Mouse (Mus musculus) mouse embryonic stem cell (cell line): Measurements from ENCODE around the gene Lst1.

Experiments used
- in situ Hi-C, 2 experiments: fragments of 300-500 bp; cut with MboI; formaldehyde crosslinking; loops; 1 replicate in 1 of 2; 3 replicates in 1 of 2; pipeline ENCODE4 v1.14.3; 2019 to 2020; ENCODE audit warnings: low sequenced_read_pairs in 2 of 2, low pct_unique_long_range_greater_than_20kb in 1 of 2, mixed read lengths in 1 of 2; ENCODE audit not compliant: unreplicated experiment in 1 of 2

Gene Lst1

DNA sequence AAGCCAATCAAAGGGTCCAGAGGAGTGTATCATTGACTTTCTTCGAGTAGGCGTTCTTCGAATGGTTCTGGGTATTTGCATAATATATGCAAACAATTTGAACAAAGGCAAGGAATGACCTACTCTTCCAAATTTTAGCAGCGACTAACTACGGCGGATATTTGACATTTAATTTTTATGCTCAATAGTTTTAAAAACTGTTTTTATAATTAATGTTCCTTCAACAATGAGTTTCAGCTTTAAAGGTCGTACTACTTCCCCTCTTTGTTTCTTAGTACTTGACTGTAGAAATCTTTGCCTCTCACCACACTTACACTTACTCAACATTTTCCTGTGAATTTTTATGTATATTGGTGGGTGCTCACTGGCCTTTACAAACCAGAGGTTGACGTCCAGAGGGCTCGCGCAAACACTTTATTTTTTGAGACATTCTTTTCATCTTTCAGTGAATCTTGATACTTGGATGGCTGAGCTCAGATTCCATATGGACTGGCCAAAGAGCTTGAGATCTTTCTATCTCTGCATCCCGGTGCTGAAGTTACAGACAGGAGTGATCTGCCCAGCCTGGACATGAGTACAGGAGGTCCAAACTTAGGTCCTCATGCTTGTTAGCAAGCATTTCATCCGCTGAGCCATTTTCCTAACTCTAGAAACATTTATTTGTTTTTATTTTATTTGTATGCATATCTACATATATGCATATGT lies 22.6 kb downstream of the Lst1 start:
- in situ Hi-C loops, result loop anchor here in 1 of 2 experiments (5.0 kb wide), 1 partner anchor 67 kb away; the partner anchor contains the start of gene Atp6v1g2

DNA sequence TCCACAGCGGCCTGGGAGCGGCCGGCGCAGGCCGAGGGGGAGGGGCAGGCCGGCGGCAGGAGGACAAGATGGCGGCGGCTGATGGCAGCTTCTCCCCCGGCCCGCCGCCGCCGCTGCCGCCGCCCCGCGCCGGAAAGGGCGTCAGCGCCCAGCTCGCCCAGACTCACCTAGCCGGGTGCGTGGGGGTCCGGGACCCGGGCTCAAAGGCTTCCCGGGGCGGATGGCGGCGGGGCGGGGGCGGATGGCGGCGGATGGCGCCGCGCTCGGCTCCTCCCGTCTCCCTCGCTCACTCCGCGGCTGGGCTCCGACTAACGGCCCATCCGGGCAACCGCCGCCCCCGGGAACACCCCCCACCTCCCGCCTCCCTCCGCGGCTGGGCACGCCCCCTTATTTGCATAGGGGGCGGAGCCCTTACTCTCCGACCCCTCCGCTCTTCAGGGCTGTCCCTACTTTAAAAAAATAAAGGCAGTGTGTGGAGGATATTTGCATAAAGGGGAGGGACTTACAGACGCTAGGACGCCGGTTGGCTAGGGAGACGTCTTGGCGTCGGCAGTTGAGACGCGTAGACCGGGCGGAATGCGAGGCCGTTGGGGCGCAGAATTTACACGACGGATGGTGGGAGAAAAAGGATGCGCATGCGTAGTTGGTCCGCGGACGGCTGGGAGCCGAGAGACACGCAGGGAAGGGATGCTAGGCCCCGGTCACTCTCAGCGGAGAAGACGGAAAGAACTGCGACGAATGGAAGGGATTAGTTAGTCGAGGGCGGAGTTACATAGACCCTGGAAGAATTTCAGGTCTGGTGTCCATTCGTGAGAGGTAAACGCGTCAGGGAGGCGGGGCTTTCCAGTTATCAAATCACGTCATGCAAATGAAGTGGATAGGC lies 23.4 kb downstream of the Lst1 start, which contains the start of gene Prrc2a:
Gene Prrc2a (minus strand): TSS at position 330 of the 883 bp plus-strand sequence.
- in situ Hi-C loops, result loop anchor here in 1 of 2 experiments (5.0 kb wide), 1 partner anchor 67 kb away; the partner anchor contains the start of gene Atp6v1g2

DNA sequence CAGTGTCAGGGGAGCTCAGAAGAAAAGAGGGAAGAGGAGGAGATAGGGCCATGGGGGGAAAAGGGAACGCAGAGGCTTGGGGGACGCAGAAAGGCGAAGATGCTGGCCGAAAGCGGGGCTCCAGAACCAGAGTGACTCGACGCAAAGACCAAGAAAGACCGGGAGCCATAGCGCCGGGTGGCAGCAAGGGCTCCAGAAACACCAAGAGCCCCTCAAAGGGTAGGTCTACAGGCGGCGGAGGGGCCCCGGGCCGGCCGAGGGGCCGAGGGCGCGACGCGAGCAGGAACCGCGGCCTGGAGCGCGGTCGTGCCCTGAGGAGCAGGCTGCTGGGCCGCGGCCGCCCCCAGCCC lies 24.0 kb downstream of the Lst1 start:
- in situ Hi-C loops, result no loop called here

DNA sequence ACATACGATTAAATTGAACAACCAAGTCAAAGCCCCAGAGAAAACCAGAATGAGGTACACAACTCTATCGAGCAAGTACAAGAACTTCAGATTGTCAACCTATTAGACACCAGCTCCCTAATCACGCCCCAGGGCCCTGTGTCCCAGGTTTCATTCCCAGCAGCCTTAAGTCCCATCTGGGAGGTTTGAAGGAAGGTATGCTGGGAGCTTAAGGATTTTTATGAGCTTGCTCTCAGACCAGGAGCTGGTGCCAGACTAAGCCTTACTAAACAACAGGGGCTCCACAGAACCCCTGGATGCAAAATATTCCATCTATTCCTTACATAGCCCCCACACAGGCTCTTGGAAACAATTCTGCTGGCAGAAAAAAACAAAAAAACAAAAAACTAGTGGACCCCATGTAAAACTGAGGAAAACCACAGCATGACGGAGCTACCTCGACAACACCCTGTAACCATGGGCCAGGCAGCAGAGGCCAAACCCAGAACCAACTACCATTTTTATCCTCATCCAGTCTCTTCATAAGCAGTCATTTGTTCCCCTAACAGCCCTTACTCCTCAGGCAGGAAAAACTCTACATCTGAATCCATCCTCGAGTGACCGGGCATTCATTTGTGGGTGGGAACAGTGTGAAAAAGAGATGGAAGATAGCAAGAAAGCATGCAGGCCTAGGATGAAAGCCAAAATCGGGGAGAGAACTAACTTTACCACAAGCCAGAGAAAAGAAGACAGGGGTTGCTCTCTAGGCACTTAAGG lies 24.7 kb downstream of the Lst1 start:
- in situ Hi-C loops, result no loop called here

- in situ Hi-C loops, result no loop called here
Measured at GRCm38 (mm10) chr17:35162730-35163129, 25.5 kb downstream of the Lst1 start.

- in situ Hi-C loops, result no loop called here
Measured at GRCm38 (mm10) chr17:35162121-35162520, 26.1 kb downstream of the Lst1 start.

DNA sequence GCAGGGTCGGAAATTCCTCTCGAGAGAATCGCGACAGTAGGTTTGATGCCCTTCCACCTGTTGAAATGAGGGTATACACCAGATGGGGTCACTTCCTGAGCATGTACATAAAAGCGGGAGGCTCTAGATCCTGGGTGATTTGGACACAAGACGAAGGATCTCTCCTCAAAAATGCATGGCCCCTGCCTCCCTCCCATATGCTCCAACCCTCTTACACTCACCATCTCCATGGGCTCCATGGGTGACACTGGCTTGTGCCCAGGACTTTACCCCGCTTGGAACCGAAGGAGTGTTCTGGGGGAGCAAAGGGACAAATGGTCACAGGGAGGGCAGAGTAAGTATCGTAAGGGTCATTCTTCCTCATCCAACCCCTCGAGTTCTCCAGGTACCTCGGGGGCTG lies 26.8 kb downstream of the Lst1 start:
- in situ Hi-C loops, result no loop called here

DNA sequence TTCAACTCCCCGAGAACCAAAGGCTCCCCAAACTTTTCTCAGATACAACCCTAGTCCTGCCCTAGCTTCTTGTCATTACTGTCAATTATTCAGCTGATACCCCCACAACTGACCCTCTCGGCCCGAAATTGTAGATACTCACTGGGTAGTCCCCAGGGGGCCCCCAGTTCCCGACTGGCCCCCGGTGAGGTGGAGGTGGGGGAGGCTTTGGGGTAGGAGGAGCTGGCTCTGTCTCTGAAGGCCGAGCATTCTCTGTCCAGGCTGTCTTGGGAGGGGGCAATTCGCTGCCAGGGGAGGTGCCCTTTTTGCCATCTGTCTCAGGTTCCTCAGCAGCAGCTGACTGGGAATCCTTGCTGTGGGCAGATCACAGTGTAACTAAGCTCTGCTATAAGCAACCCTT lies 28.6 kb downstream of the Lst1 start:
- in situ Hi-C loops, result no loop called here

- in situ Hi-C loops, result no loop called here
Measured at GRCm38 (mm10) chr17:35158850-35159593, 29.2 kb downstream of the Lst1 start.

DNA sequence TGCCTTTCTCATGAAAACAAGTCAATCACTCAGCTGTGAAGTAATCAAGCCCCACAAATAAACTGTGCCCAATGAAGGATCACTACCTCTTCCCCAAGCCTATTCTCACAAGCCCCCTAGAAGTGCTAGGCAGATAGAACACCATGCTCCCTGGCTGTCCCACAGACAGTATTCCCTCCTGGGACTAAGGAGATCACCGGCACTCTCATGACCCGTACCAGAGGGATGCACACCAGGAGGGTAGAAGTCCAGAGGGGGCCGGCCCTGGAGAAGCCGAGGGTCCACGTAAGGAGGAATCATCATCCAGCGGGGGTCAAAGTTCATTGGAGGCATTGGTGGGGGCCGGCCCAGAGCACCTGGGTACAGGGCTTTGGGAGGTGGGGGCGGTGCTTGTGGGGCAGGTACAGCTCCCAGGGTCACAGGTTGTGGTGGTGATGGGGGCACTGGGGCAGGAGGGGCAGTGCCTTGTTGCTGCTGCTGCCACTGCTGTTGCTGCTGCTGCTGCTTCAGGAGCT lies 30.5 kb downstream of the Lst1 start:
- in situ Hi-C loops, result no loop called here

GRCm38 (mm10) chr17:35157254-35157653 lies 31.0 kb downstream of the Lst1 start:
- in situ Hi-C loops, result no loop called here

- in situ Hi-C loops, result no loop called here
Measured at GRCm38 (mm10) chr17:35156461-35157200, 31.6 kb downstream of the Lst1 start.

GRCm38 (mm10) chr17:35155451-35155850 lies 32.8 kb downstream of the Lst1 start:
- in situ Hi-C loops, result no loop called here

GRCm38 (mm10) chr17:35154616-35155015 lies 33.6 kb downstream of the Lst1 start:
- in situ Hi-C loops, result no loop called here

GRCm38 (mm10) chr17:35153931-35154330 lies 34.3 kb downstream of the Lst1 start:
- in situ Hi-C loops, result no loop called here

DNA sequence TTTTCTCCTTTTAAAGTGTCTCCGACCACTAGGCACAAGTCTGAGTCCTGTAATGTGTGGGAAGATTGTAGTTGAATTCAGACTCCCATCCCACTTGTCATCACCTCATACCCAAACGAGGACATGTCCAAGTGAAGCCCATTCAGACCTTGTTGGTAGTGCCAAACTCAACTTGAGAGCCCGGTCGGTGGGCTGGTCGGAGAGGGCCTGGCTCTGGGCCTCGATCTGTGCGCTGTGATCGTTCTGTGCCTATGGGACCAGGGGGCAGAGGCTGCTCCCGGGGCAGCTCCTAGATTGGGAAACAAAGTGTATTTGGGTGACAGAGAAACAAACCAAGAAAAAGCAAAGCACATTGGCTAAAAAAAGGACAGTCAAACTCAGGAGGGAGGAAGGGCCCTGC lies 35.2 kb downstream of the Lst1 start:
- in situ Hi-C loops, result no loop called here

DNA sequence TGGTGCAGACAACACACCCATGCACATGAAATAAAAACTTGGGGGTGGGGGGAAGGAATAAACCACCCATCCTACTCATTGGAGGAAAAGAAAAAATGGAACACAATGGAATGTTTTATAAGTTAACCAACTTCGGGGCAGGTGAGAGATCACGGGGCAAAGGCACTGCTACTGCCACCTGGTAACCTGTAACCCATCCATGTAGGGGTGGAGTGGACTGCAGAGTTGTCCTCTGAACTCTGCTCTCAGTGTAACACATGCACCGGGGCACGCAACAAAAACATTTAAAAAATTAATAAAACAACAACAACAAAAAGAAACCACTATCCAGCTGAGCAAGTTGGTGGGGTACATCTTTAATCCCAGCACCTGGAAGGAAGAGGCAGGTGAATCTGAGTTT lies 36.1 kb downstream of the Lst1 start:
- in situ Hi-C loops, result no loop called here
